Mouse (Mus musculus): ENCODE data around the gene Veph1.

- TF ChIP-seq POLR2A (IDR thresholded peaks at IDR 0.05; ENCODE audit: borderline replicate concordance, extremely low read depth, low read depth, low read length) (no peak), CTCF (IDR thresholded peaks at IDR 0.05; ENCODE audit: insufficient read depth, low read length) (no peak)
Measured at GRCm38 (mm10) chr3:66179647-66180046, 117.0 kb downstream of the Veph1 start.
